Mouse (Mus musculus): ENCODE data around the gene Eral1.
A peak's percentile ranks its signal among the peaks of the same experiment; 100 is the strongest.
"Not testable (repeated sequence)": the region's sequence is repeated elsewhere in the genome, so short reads cannot be mapped to it uniquely, and the experiment has no call there.

Eral1 gene

DNA sequence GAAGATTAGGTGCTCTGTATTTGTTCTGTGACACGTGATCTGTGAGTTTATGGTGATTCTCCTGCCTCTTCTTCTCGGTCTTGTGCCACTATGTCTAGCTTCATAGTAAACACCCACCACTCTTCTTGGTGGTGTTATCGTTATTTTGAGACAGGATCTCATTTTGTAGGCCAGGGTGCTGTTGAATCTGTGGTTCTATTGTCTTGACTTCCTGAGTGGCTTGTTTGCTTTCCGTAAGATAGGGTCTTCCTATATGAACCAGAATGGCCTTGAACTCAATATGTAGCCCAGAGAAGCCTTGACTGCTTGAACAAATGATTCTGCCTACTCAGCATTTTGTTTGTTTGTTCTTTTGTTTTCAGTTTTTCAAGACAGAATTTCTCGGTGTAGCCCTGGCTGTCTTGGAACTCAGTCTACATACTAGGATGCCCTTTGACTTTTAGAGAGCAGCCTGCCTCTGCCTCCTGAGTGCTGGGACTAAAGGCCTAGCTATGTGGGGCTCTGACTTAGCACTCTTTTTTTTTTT lies 7.6 kb upstream of the Eral1 start:
- no peak for DNase-seq (ENCODE audit: low spot score in 2 of 2)

DNA sequence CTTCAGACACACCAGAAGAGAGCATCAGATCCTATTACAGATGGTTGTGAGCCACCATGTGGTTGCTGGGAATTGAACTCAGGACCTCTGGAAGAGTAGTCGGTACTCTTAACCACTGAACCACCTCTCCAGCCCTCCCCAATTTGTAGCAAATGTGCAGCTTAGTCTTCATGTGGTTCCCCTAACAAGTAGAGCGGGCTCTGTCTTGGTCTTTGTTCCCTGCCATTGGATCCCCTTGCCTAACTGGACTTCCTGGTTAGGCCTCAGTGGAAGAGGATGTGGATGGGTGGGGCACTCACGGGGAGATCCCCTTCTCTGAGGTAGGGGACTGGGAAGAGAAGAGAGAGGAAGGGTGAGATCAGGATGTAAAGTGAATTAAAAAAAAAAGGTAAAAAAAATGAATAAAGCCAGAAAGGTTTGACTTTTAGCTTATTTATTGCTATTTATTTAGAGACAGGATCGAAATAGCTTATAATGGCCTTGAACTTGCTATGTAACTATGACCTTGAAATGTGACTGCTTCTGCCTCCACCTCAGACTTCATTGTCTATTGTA lies 6.8 kb upstream of the Eral1 start:
- no peak for DNase-seq (ENCODE audit: low spot score in 2 of 2)

DNA sequence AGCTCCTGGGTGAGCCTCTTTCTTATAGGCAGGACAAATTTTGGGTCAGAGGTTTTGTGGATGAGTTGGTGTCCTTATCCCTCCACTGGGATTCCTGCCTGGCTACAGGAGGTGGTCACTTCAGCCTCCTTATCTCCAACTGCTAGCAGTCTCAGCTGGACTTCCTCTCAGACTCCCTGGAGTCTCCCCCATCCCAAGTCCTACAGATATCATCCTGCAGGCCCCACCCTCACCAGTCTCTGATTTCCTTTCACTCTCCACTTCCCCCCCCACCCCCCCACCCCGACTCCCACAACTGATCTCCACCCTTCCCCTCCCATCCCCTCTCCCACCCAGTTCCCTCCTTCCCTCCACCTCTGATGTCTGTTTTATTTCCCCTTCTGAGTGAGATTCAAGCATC lies 3.4 kb upstream of the Eral1 start:
- no peak for DNase-seq (ENCODE audit: low spot score in 2 of 2)

DNA sequence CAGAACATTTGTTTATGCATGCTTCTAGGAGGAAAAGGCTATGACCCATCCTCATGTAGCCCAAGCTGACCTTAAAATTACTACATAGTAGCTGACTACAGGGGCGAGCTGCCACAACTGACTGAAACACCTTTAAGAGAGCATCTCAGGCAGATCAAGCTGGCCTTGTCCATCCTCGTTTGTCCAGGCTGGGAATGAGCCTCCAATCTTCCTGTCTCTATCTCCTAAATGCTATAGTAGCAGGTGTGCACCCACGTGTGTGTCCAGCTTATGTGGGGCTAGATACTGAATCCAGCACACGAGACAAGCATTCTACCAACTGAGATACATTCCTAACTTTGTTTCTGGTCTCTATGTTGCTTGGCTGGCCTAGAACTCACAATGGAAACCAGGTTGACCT lies 5.5 kb downstream of the Eral1 start:
- DNase-seq (ENCODE audit: low spot score in 2 of 2): no peak

DNA sequence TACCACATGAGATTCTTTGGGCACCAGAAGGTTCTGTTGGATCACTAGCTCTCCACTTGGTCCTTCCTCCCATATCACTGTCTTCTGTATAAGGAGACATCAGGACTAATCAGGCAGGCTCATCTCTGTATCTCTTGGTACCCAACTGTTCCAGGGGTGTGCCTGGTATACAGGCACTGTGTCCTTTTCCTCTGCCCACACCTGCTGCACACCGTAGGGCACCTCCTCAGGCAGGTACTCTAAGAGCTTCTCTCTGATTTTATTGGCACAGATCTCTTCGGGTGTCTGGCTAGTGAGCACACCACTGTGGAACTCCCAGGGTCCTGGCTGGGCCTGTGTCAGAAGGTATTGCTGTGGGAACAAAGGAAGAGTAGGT lies 5.9 kb downstream of the Eral1 start:
- no peak for DNase-seq (ENCODE audit: low spot score in 2 of 2)

DNA sequence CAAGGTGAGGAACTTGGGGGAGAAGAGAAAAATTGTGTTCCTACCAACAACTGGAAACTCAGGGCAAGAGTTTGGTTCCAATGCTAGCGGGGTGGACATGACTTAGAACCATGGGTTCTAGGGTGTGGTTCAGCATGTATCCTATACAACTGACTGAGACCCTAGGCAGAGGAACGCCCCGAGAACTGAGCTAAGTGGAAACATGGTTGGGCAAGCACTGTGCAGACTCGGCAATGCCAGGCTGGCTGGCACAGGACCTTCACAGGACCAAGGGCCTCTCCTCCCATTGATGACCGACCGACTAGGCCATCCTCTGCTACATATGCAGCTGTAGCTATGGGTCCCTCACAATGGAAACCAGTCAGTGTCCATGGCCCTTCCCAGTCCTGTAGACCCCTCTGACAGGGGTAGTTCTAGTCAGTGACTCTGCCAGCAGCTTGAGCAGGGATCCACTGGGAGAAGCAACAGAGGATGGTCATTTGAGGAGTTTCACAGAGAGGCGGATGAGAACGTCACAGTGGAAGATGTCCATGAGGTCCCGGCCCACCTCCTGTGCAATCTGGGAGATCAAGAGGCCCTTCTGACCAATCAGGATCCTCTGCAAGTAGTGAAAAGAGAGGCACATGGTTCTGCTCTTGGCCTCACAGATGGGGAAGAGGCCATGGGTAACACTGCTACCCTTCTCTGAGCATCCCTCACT lies 6.5 kb downstream of the Eral1 start:
- DNase-seq (ENCODE audit: low spot score in 2 of 2): no peak

DNA sequence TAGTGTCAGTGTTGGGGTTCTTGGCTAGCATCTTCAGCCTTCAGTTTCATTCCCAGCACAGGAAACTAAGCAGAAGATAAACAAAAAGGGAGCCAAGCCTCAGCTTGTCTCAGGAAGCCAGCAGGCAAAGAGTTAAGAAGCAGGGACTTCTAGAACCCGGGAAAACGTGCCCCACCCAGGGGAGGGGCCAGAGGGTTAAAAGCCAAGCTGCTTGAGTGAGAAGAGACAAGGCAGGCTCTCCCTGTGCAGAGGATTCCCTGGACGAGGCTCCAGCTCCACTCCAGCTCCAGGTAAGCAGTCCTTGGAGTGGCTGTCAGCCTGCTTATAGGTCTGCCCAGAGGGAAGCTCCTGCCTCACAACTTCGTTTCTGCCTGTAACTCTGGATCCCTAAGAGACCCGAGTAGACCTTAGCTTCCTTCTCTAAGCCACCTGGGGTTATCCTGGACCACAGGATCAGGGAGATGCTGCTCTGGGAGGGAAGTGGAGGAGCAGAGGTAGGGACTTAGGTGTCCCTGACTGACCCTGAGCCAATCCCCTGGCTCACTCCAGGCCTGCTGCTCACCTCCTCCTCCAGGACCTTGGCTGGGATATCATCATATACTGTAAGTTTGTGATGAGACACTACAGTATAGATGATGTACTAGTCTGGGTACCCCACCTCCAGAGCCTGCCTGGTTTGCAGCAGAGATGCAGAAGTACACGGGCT lies 7.6 kb downstream of the Eral1 start:
- DNase-seq (ENCODE audit: low spot score in 2 of 2): no peak

DNA sequence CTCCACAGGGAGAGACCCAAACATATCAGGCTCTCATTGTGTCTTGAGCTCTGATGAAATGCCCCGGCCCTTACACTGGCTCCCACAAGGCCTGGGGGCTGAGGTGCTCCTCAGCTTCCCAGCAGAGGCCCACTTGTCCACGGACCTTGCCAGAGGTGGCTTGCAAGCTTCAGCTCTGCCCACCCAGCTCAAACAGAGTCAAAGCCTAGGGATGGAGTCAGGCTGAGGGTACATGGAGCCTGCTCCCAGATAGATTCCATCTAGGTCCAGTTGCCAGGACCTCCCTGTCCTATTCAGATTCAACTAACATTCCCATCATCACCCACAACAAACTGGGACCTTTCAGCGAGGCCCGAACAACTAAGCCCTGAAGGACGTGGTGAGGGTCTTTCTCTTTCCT lies 8.2 kb downstream of the Eral1 start:
- no peak for DNase-seq (ENCODE audit: low spot score in 2 of 2)

DNA sequence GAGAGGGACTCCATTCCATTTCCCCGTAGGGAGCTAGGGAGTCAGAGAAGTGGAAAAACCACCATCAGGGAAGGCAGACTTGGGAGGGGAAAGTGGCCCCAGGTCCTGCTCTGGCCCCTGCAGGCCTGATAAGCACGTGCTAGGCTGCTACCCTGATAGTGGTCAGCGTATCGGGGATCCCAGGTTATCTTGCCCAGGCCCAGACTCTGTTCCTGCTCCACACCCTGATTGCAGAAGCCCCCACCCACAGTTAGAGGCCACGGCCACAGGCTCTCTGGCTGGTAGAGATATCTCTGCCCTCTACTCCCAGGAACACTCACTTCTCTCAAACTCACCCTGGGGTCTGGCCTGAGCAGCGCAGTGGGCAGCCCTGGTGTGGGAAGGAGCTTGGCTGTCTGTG lies 10.5 kb downstream of the Eral1 start:
- no peak for DNase-seq (ENCODE audit: low spot score in 2 of 2)

DNA sequence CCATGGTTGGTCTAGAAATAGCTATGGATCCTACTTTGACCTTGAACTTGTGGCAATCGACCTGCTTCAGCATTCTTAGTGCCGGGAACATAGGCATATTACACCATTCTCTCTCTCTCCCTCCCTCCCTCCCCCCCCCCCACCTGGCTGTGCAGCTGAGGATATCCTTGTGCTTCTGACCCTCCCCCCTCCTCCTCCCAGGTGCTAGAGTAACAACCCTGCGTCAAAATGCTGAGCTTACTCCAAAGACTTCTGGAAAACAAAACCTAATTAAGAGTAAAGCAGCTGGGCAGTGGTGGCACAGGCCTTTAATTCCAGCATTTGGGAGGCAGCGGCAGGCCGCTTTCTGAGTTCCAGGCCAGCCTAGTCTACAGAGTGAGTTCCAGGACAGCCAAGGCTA lies 11.1 kb downstream of the Eral1 start:
- DNase-seq (ENCODE audit: low spot score in 2 of 2): no peak

DNA sequence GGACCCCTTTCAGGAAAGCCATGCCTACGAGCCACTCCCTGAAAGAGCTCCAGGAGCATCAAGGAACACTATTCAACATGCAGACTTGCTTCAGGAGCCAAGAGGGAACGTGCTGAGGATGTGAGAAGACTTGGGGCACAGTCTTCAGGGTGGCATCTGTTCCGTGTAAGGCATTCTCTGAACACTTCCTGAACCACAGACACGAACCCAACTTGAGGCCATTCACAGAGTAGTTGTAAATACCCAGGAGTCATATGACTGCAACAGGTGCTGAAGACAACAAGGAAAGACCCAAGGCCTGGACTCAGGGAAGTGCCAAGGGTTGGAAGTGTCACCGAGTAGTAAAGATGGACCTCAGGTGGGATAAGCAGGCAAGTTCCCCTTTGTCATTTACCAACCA lies 12.6 kb downstream of the Eral1 start:
- no peak for DNase-seq (ENCODE audit: low spot score in 2 of 2)

DNA sequence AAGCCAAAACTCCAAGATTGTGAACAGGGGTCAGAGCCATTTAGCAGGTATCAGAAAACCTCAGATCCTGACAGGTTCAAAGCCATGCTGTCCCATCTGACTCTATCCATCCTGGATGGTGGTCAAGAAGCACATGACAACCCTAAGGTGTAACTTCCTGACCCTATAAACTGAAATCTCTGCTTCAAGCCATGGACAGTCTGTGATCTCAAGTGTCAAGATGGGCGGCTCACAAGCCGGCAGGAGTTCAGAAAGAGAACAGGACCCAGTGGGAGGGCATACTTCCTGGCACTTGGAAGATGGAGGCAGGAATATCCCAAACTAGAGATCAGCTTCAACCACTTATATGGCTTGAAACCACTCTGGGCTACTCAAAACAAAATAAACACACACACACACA lies 13.5 kb downstream of the Eral1 start:
- DNase-seq (ENCODE audit: low spot score in 2 of 2): no peak

DNA sequence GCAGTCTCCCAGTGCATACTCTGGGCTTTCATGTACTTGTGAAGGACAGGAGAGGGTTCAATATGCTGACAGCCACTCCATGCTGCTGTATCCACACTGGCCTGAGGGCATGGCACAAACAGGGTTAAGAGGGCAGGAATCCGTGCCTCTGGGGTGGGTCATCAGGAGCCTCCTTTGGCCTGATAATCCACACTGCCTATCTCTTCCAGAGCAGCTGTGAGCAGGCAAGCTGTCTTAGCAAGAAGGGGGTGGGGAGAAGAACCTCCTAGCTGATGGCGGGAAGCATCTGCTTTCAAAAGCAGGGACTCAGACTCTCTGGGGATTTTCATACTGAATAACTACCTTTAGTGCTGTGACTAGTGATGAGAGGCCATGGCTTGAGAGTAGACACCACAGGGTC lies 14.3 kb downstream of the Eral1 start:
- DNase-seq (ENCODE audit: low spot score in 2 of 2): no peak

DNA sequence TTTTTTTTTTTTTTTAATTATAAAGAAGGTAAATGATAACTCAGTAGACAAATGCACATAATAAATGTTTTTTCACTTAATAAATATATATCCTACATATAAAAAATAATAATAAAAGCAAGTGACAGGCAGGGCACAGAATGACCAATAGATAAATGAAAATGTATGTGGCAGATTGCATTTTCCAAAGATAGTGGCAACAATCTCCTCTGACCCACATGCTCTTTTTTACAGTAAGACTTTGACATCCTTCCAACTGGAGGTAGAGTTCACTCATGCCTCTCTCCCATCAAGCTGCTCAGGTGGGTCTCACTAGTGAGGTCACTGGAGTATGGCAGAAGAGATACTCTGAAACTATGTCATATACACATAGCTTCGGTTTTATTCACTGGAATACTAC lies 17.6 kb downstream of the Eral1 start:
- no peak for DNase-seq (ENCODE audit: low spot score in 2 of 2)

DNA sequence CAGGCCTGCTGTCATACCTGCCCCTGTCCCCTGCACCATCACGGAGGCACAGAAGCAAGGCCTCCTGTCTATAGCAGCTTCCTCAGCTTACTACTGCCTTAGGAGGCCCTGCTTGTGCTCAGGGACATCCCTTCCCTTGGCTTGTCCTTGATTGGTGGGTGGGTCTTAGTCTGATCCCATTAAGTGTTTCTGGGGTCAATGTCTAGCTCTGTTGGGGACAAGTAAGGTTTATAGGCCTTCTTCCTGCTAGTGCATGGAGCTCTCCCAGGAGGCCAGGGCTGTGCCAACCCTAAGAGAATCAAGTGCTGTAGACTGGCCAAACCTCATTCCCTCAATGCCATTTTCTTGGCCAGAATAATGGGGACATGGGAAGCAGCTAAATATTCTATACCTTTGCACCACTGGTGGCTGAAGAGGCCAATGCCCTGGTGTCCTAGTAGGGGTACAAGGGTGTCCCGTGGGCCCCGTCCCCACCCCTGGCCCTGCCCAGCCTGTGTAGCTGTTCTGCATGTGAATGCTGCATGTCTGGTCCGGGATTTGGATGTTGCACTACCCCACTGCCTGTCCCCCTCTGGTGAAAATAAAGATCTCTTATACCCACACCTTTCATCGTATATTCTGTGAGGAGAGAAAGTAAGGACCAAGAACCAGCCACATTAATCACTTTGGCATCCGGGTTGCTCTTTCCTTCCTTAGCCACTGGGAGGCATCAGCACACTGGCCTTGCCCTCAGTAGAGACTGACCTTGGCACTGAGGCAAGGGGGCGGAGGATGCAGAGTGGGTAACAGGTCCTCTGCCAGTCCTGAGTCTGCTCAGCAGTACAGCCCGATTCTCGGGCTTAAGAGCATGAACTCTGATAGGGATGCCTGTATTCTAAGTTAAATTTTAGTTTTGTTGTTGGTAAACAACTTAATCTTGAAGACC lies 20.1 kb downstream of the Eral1 start:
- DNase-seq (ENCODE audit: low spot score in 2 of 2): peak; percentile 61 to 73

DNA sequence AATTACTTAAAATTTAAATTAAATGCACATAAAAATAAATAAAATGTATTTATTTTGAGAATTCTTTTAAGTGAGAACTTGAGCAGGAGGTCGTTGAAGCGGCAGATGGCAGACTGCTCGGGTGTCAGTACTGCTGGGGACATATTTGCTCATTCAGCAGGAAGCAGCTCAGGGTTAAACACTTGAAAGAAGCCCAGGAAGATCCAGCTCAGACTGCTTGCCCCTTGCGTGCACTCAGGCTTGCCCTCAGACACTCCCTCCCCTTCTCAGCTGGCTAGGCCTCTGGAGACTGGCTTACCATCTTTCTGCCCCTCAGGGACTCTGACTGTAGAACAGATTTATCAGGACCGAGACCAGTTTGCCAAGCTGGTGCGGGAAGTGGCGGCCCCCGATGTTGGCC lies 23.2 kb downstream of the Eral1 start:
- no peak for DNase-seq (ENCODE audit: low spot score in 2 of 2)

DNA sequence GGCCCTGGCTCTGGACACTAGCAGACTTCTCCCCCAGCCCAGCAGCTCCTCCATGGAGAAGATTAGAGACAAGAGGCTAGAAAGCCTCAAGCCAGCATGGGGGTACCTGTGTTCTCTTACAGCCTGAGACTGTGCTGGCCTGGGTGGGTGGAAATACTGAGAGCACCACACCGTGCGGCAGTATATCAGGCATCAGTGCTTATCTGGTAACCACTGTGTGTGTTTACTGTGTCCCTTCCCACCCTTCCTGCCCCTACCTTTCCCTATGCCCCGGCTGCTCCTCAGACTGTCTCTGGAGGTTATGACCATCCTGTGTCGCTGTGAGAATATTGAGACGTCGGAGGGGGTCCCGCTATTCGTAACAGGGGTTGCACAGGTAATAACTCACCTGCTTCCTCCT lies 27.1 kb downstream of the Eral1 start:
- DNase-seq (ENCODE audit: low spot score in 2 of 2): no peak

DNA sequence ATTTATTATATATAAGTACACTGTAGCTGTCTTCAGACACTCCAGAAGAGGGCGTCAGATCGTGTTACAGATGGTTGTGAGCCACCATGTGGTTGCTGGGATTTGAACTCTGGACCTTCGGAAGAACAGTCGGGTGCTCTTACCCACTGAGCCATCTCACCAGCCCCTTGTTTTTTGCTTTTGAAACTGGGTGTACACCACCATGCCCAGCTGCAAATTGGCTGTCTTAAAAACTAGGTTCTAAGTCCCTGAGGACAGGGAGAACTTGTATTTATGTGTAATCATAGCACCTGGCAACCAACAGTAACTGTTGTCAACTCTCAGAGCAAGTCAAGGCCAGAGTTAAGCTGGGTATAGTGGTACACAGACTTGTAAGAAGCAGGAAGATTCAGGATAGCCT lies 31.5 kb downstream of the Eral1 start:
- not testable (repeated sequence) for DNase-seq (ENCODE audit: low spot score in 2 of 2)

DNA sequence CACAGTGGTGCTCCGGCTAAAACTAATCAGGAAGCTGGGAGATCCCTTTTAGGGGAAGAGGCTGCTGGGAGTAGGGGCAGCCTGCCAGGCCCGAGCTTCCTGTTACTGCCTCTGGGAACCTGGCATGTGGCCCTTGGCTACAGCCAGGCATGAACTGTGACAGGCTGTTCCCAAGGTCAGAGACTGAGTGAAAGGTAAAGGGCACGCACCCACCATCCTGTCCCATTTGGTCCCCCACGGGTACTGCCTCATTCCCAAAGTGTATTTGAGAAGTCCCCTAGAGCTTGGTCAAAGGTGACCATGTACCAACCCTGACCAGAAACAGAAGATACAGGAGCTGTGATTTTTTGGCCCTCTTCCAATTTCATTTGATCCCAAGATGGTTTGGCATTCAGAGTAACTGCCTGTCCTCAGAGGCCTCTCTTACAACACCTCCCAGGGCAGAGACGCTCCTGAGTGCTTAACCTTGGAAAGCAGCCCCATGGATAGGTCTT lies 35.4 kb downstream of the Eral1 start:
- peak; percentile 88 to 90 for DNase-seq (ENCODE audit: low spot score in 2 of 2)

DNA sequence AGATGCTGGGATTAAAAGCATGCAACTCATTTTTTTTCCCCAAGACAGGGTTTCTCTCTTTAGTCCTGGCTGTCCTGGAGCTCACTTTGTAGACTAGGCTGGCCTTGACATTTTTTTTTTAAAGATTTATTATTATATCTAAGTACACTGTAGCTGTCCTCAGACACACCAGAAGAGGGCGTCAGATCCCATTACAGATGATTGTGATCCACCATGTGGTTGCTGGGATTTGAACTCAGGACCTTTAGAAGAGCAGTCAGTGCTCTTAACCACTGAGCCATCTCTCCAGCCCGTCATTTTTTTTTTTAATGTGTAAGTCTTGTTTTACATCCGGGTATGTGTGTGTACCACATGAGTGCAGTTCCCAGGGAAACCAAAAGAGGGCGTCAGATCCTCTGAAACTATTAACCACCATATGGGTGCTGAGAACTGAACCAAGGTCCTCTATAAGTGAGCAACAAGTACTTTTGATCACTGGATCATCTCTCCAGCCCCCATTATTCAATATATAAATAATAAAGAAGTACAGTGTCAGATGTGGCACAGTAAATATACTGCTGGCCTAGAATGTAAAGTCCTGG lies 37.8 kb downstream of the Eral1 start:
- DNase-seq (ENCODE audit: low spot score in 2 of 2): not testable (repeated sequence)

DNA sequence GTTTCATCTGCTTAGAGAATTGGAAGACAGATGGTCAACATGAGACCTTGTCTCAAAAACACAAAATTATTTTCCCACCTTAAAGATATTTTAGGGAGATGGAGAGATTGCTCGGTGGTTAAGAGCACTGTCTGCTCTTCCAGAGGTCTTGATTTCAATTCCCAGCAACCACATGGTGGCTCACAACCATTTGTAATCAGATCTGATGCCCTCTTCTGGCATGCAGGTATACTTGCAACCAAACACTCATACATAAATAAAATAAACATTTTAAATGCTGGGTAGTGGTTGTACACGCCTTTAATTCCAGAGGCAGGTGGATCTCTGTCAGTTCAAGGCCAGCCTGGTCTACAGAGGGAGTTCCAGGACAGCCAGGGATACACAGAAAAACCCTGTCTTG lies 39.3 kb downstream of the Eral1 start:
- DNase-seq (ENCODE audit: low spot score in 2 of 2): no peak
